Mouse (Mus musculus) macrophage (primary cell): ENCODE measurements around the gene Speer4f2. TPM values are rescaled to one million over a fixed set of nuclear protein-coding genes. Genes with fewer than 3 reads are reported as not detected.

Experiments
- H3K27ac ChIP-seq: fragments of 350-480 bp; formaldehyde crosslinking; 2 replicates; pipeline ENCODE4 v1.9.0; 2021
- H3K36me3 ChIP-seq: fragments of 350-480 bp; formaldehyde crosslinking; 2 replicates; pipeline ENCODE4 v1.9.0; 2021; ENCODE audit errors: inconsistent target
- H3K4me3 ChIP-seq: fragments of 350-480 bp; formaldehyde crosslinking; 2 replicates; pipeline ENCODE4 v1.9.0; 2021; ENCODE audit errors: inconsistent target
- H3K79me2 ChIP-seq: fragments of 350-480 bp; formaldehyde crosslinking; 2 replicates; pipeline ENCODE4 v1.9.0; 2021; ENCODE audit errors: inconsistent target
- WGBS: methylation state at CpG from one replicate; pipeline ENCODE4 v1.1.7; 2026; ENCODE audit warnings: inconsistent platforms; ENCODE audit not compliant: missing documents; 5-methylcytosine and 5-hydroxymethylcytosine counted together
- polyA plus RNA-seq: library from polyadenylated mRNA; stranded (reverse); fragments of 250-400 nt; gene quantifications from 3 replicates; pipeline ENCODE4 v1.2.4, GENCODE M21; 2018; ENCODE audit warnings: inconsistent platforms

Speer4f2 gene
- polyA plus RNA-seq, 1 experiment from 2014 or later, result not detected

- Histone ChIP-seq H3K36me3 (no peaks in the 10 kb centered on the region), H3K27ac (no peak overlapping the region), H3K4me3 (no peak overlapping the region), H3K79me2 (no peaks in the 10 kb centered on the region)
- WGBS, result 86% methylated on average over 1 of the region's 1 CpGs
Observed at GRCm38 (mm10) chr5:17419215-17419820, 46.3 kb downstream of the Speer4f2 start.

DNA sequence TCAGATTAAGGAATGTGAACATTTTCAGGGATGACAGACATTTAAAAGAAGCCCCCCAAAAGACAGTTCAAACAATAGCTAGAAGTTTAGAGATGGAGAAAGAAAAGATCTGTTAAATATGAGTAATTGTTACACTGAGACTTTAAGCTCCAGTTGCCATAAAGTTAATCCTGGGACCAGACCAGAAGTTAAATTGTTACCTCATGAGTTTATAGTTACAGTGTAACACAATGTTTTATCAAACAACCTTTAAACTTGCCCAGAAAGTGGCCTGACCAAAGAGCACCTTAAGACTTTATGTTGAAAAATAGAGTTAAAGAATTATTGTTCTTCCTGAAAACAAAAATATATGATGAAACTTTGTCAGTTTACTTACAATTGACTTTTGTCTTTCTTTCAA is 46.9 kb downstream of the Speer4f2 start:
- Histone ChIP-seq H3K4me3 (no peak overlapping the region), H3K79me2 (no peaks in the 10 kb centered on the region), H3K27ac (no peak overlapping the region), H3K36me3 (no peaks in the 10 kb centered on the region)

DNA sequence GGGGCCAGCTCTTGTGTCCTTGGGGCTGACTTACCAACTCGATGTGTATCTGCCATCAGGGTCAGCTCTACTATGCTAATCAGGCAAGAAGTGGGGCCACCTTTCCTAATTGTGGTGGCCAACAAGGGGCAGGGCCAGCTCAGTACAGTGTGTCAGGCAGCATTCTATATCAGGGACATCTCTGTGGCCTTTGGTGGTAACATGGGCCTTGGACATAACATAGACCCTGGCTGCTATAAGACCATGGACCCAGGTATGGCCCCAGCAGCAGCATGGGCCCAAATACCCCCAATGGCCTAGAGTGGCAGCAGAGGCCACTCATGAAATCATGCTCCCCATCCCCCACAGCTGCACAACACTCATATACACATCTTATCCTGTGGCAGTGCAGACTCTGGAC is 49.2 kb downstream of the Speer4f2 start:
- Histone ChIP-seq H3K27ac (no peak overlapping the region), H3K36me3 (no peaks in the 10 kb centered on the region), H3K79me2 (no peaks in the 10 kb centered on the region), H3K4me3 (no peak overlapping the region)
- whole genome bisulfite sequencing, result 77% methylated on average over 1 of the region's 1 CpGs

- Histone ChIP-seq H3K36me3 (no peaks in the 10 kb centered on the region), H3K27ac (no peak overlapping the region), H3K4me3 (no peak overlapping the region), H3K79me2 (no peaks in the 10 kb centered on the region)
- WGBS, result 83% methylated on average over 1 of the region's 1 CpGs
Observed at GRCm38 (mm10) chr5:17426930-17427329, 54.0 kb downstream of the Speer4f2 start.

Other genes starting within 250 kb of the Speer4f2 start
- not detected in 3 replicates for gene Speer4f1, start 102.9 kb downstream of the Speer4f2 start, polyA plus RNA-seq
- gene Sema3c, start 201.1 kb downstream of the Speer4f2 start, polyA plus RNA-seq, result 0.05 to 0.12 TPM (median 0.07 TPM) in 3 replicates